Mouse (Mus musculus): ENCODE measurements around the gene 4930564D02Rik.

DNA sequence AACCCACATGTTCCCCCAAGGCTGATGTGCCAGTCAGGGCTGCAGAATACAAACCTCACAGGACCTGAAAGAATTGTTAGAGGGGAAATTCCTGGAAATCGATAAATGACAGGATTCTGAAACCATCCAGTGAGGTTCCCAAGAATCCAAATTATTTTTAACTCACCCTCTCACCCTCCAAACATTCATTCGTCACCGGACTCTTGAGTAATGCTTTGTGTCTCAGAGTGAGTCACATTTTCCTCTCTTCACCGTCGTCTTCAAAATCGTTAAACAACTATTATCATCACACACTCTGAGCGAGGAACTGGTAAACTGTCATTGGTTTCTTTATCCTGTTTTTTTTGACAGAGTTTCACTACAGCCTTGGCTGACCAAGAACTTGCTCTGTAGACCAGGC lies 6.7 kb upstream of the 4930564D02Rik start:
- TF ChIP-seq MAFK (IDR thresholded peaks at IDR 0.05; ENCODE audit: insufficient read depth, low read depth, low read length), result no peak
- no peak for TF ChIP-seq CHD2 (IDR thresholded peaks at IDR 0.05; ENCODE audit: low read depth, low read length)
- TF ChIP-seq ZNF384 (IDR thresholded peaks at IDR 0.05; ENCODE audit: low read depth, low read length), result no peak

Measured in ES-E14 (cell line).